Mouse (Mus musculus): ENCODE data around the gene Akap6. TPM values are rescaled to one million over a fixed set of nuclear protein-coding genes. Genes with fewer than 3 reads are reported as not detected.

Gene Akap6
- polyA plus RNA-seq, 1 experiment from 2014 or later = 9.7 TPM

DNA sequence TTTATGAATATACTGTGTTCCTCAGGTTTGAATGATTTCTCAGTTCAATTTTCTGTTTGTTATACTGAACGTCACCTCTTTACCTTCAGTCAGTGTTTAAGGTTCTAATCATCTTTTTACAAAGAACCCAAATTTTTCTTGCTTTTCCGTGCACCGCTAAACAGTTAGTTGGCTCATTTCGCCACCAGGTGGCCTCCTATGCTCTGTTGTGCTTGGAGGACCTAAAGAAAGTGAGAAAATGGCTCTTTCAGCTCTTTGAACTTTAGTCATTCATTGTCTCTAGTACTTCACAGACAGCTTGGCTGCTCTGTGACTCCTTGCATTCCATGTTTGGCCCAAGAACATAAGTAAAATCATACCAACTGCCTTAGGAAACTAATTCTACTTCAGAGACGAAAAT, 343.6 kb downstream of the Akap6 start:
- no peaks in the 10 kb centered on the region for H3K36me3 ChIP-seq
- no peaks in the 10 kb centered on the region for H3K9me3 ChIP-seq (replicated peaks)
- ATAC-seq (ENCODE audit: insufficient number of reproducible peaks, low FRiP score) = no peak
- no peak overlapping the region for H3K27ac ChIP-seq (ENCODE audit: poor library complexity, severe bottlenecking)
- no peak overlapping the region for H3K4me3 ChIP-seq
- H3K27me3 ChIP-seq (replicated peaks) = no peaks in the 10 kb centered on the region
- H3K4me1 ChIP-seq (replicated peaks) = no peaks in the 10 kb centered on the region
- 32% methylated on average over 5 of the region's 5 CpGs for WGBS
- H3K4me2 ChIP-seq = no peak overlapping the region
- H3K9ac ChIP-seq = no peak overlapping the region

DNA sequence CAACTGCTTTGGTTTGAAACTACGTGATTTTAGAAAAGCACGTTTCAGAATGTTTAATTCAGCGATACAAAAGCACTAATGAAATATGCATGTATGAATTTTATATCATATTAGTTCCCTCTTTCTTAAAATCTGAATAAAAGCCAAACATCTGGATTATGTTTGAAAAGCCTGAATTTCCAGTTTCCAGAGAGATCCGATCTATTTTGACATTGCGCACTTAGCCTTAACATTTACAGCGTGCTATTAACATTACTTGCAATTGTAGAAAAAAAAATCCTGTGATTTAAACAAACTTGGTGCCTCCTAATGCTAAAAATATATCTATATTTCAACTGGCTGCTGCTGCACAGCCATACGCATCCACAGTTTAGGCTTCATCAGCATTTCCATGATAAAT, 358.4 kb downstream of the Akap6 start:
- Histone ChIP-seq H3K27me3 (replicated peaks) (no peaks in the 10 kb centered on the region), H3K9ac (no peak overlapping the region), H3K4me2 (no peak overlapping the region), H3K36me3 (no peaks in the 10 kb centered on the region), H3K4me1 (replicated peaks) (peaks cover 9% of the 10 kb centered on the region; the same call in 1 of the 2 replicates), H3K4me3 (no peak overlapping the region), H3K9me3 (replicated peaks) (no peaks in the 10 kb centered on the region), H3K27ac (ENCODE audit: poor library complexity, severe bottlenecking) (no peak overlapping the region)
- 91% methylated on average over 7 of the region's 7 CpGs for WGBS
- ATAC-seq (ENCODE audit: insufficient number of reproducible peaks, low FRiP score) = no peak

DNA sequence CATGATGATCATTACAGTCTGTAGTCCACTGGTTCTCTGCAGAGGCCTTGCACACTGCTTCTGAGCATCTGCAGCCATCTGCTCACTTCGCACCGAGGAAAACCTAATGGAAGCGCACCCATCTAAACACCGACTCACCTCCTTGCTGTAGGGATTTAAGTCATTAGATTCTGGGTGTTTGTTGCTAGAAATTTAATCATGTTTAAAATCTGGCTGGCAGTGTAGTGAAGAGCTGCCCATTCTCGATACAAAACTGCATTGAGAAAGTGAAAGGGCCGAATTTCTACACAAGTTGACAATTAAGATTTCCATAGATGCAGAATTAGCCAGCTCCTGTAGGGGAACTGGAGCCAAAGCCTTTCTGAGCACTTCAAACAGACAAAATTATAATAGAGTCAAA, 361.7 kb downstream of the Akap6 start:
- peaks cover 12% of the 10 kb centered on the region for H3K4me1 ChIP-seq (replicated peaks)
- no peaks in the 10 kb centered on the region for H3K36me3 ChIP-seq
- H3K4me3 ChIP-seq = no peak overlapping the region
- H3K27ac ChIP-seq (ENCODE audit: poor library complexity, severe bottlenecking) = no peak overlapping the region
- H3K9ac ChIP-seq = no peak overlapping the region
- no peak for ATAC-seq (ENCODE audit: insufficient number of reproducible peaks, low FRiP score)
- H3K9me3 ChIP-seq (replicated peaks) = no peaks in the 10 kb centered on the region
- 87% methylated on average over 6 of the region's 6 CpGs for WGBS
- no peak overlapping the region for H3K4me2 ChIP-seq
- H3K27me3 ChIP-seq (replicated peaks) = no peaks in the 10 kb centered on the region

DNA sequence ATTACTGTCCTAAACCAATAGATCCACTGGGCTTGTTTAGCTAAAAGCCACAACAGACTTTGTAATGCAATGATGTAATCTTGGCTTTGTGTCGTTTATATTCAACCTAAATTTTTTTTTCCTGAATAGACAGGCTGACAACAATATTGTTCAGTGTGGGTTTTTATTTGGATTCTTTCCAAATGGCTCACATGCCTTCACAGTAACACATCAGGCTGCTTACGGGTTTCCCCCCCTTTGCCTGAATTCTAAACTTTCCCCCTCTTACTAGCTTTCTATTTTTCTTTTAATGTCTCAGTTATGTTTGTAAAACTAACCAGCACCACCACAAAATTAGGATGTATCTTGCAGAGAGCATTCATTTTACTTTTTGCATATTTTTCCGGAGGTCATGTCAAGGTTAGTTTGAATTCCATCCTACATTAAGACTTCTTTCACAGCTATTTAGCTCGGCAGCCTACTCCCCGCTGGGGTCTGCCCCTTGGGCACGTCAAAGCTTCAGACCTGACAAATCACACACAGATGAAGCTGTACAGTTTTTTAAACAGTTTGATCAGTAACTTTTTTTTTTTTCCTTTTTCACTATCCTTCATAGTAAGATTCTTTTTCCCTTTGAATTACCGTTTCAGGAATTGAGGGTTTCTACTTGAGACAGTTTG, 362.4 kb downstream of the Akap6 start:
- Histone ChIP-seq H3K9me3 (replicated peaks) (no peaks in the 10 kb centered on the region), H3K9ac (no peak overlapping the region), H3K4me1 (replicated peaks) (peaks cover 12% of the 10 kb centered on the region), H3K27me3 (replicated peaks) (no peaks in the 10 kb centered on the region), H3K27ac (ENCODE audit: poor library complexity, severe bottlenecking) (no peak overlapping the region), H3K36me3 (no peaks in the 10 kb centered on the region), H3K4me3 (no peak overlapping the region), H3K4me2 (no peak overlapping the region)
- 34% methylated on average over 7 of the region's 7 CpGs for WGBS
- no peak for ATAC-seq (ENCODE audit: insufficient number of reproducible peaks, low FRiP score)

DNA sequence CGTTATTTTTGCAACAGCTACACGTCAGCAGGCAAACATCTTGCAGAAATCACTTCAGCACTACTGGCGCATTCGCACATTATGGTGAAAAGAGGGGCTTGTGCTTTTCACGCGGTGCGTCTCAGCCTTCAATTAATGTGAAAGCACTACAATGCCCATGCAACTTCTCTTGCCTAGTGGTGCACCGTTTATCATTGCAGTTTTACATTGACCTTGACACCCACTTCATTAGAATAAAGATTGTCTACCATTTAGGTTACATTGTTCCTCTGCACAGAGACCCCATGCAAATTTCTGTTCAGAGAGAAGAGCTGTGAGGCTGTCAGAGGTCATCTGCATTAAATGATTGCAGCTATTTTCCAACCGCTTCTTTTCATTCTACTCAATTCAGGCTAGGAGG, 363.8 kb downstream of the Akap6 start:
- no peaks in the 10 kb centered on the region for H3K9me3 ChIP-seq (replicated peaks)
- no peak overlapping the region for H3K9ac ChIP-seq
- no peak overlapping the region for H3K4me2 ChIP-seq
- H3K4me1 ChIP-seq (replicated peaks) = peaks cover 12% of the 10 kb centered on the region
- no peak overlapping the region for H3K4me3 ChIP-seq
- no peaks in the 10 kb centered on the region for H3K27me3 ChIP-seq (replicated peaks)
- no peak for ATAC-seq (ENCODE audit: insufficient number of reproducible peaks, low FRiP score)
- H3K36me3 ChIP-seq = no peaks in the 10 kb centered on the region
- 67% methylated on average over 9 of the region's 9 CpGs for WGBS
- H3K27ac ChIP-seq (ENCODE audit: poor library complexity, severe bottlenecking) = no peak overlapping the region

DNA sequence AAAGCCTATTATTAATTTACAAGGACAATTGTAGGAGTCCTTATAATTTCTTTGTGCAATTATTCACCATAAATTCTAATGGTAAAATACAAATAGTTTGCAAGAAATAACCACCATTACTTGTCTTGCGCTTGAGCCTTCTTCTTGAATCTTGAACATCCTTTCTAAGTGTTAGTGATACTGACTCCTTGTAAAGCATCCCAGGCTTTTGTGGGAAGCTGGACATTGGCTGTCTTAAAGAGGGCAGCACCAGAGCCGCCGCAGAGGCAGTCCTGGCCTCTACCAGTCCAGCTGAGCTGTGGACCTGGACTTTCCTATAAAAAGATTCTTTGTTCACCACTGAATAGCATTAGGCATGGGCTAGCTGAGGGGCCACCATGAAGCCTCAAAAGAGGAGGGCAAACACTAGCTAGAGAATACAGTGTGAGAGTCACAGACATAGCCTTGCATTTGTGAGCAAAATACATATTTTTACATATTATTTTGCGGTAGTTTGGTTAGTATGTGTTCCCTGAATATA, 365.1 kb downstream of the Akap6 start:
- H3K9me3 ChIP-seq (replicated peaks) = no peaks in the 10 kb centered on the region
- H3K4me1 ChIP-seq (replicated peaks) = peaks cover 12% of the 10 kb centered on the region
- ATAC-seq (ENCODE audit: insufficient number of reproducible peaks, low FRiP score) = no peak
- no peak overlapping the region for H3K4me3 ChIP-seq
- H3K9ac ChIP-seq = no peak overlapping the region
- H3K4me2 ChIP-seq = no peak overlapping the region
- 76% methylated on average over 4 of the region's 4 CpGs for WGBS
- H3K27ac ChIP-seq (ENCODE audit: poor library complexity, severe bottlenecking) = no peak overlapping the region
- H3K36me3 ChIP-seq = no peaks in the 10 kb centered on the region
- H3K27me3 ChIP-seq (replicated peaks) = no peaks in the 10 kb centered on the region

DNA sequence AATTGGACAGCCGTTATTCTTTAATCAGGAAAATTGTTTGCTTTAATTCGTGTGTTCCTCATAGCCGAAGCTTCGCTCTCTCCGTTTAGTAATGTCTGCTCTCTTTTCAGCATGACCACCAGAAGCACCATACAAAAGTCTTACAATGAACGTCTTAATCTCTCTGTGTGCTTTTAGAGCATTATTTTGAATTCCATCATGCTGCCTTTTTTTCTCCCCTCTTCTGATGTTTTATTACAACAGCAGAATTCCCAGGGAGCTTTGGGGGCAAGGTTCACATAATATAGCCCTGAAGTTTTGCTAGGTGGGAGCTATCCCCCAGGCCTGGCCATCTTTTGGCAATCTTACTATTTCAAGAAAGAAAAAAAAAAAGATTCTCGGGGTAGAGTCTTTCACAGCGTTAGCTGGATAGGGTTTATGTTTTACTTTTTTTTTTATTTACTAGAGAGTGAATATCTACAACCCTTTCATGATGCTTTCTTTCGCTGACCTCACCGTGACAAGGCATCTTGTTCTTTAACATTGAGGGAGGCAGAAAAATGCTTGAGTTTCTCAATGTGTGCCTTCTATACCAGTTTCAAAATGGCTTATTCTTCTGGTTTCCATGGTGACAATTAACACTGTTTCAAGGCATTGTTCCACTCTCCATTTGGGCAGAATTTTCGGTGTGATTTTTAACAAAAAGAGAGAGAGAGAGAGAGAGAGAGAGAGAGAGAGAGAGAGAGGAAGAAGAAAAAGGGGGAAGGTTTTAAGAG, 366.0 kb downstream of the Akap6 start:
- no peak for ATAC-seq (ENCODE audit: insufficient number of reproducible peaks, low FRiP score)
- 81% methylated on average over 11 of the region's 11 CpGs for WGBS
- H3K27ac ChIP-seq (ENCODE audit: poor library complexity, severe bottlenecking) = no peak overlapping the region

DNA sequence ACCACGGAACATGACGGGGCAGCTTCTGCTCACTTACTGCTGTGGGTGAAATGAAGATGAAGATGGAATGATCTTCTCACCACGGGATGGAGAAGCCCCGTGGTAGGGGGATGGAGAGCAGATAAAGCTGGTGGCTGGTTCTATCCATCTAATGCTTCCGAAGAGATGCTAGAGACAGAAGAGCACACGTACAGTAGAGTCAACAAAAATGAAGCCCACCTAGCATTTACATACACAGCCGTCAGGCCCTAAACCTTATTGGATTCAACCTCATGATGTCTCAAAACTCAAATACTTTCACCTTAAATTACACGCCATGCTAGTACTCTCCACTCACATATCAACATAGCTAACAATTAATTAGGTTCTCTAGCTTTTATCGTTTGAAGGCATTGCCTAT, 367.1 kb downstream of the Akap6 start:
- Histone ChIP-seq H3K4me2 (no peak overlapping the region), H3K9ac (no peak overlapping the region), H3K27ac (ENCODE audit: poor library complexity, severe bottlenecking) (no peak overlapping the region), H3K4me1 (replicated peaks) (peaks cover 12% of the 10 kb centered on the region), H3K36me3 (no peaks in the 10 kb centered on the region), H3K27me3 (replicated peaks) (no peaks in the 10 kb centered on the region), H3K4me3 (no peak overlapping the region), H3K9me3 (replicated peaks) (no peaks in the 10 kb centered on the region)
- WGBS = 70% methylated on average over 9 of the region's 9 CpGs
- ATAC-seq (ENCODE audit: insufficient number of reproducible peaks, low FRiP score) = no peak

More for the DNA sequence above, 366.0 kb downstream of the Akap6 start:
- no peaks in the 10 kb centered on the region for H3K36me3 ChIP-seq
- H3K4me3 ChIP-seq = no peak overlapping the region
- H3K9ac ChIP-seq = no peak overlapping the region
- H3K27me3 ChIP-seq (replicated peaks) = no peaks in the 10 kb centered on the region
- H3K9me3 ChIP-seq (replicated peaks) = no peaks in the 10 kb centered on the region
- H3K4me2 ChIP-seq = no peak overlapping the region
- H3K4me1 ChIP-seq (replicated peaks) = peaks cover 12% of the 10 kb centered on the region

DNA sequence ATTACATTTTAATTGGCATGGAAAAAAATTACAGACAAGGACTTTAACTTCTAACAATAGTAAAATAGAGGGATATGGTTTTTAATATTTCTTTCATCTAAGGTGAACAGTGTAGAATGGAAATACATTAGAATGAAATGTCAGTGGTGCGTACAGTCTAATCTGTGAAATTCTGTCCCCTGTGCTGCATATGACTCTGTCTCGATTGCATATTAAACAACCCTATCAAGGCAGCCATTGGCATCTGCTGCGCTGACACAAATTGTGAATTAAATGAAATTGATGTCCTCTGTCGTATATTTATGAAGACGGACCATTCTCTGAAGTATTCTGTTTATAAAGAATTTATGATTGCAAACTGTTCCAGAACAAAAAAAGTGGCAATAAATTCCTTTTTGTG, 371.7 kb downstream of the Akap6 start:
- Histone ChIP-seq H3K27ac (ENCODE audit: poor library complexity, severe bottlenecking) (no peak overlapping the region), H3K4me3 (no peak overlapping the region), H3K36me3 (no peaks in the 10 kb centered on the region), H3K4me2 (no peak overlapping the region), H3K4me1 (replicated peaks) (no peaks in the 10 kb centered on the region), H3K9me3 (replicated peaks) (no peaks in the 10 kb centered on the region), H3K27me3 (replicated peaks) (no peaks in the 10 kb centered on the region), H3K9ac (no peak overlapping the region)
- WGBS = 89% methylated on average over 5 of the region's 5 CpGs
- ATAC-seq (ENCODE audit: insufficient number of reproducible peaks, low FRiP score) = no peak

DNA sequence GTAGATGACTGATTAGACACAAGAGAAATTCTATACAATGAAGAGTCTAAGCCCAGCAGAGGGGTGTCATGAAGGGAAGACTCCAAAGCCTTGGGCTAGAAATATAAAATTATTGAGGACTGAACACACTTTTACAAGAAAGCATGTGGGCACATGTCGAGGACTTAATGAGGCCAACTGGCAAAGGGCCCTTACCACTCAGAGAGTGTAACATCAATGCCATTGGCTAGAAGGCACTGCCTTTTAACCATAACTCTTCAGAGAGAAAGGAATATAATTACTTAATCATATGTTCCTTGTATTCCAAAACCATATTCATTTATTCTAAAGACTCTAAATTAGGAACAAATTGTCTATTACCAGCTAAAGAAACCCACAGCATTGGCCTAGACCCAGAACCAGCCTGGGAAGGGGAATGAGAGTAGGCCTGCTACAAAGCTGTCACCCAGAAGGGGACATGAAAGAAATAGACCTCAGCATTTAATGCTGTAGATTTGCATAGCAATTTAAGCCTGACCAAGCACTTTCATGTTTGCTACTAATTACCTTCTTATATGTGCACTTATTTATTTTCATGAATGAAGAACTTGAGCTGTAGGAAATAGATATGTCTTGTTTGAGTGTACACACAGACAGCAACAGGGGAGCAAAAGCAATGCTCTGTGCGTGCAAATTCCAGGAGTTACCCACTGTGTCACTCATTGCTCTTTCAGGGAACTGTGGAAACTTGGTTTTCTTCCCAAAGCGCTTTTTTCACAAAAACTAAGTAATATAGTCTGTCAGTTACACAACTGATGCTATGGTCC, 377.6 kb downstream of the Akap6 start:
- 85% methylated on average over 3 of the region's 3 CpGs for WGBS
- no peaks in the 10 kb centered on the region for H3K4me1 ChIP-seq (replicated peaks)
- no peak overlapping the region for H3K9ac ChIP-seq
- no peaks in the 10 kb centered on the region for H3K36me3 ChIP-seq
- no peaks in the 10 kb centered on the region for H3K9me3 ChIP-seq (replicated peaks)
- no peak overlapping the region for H3K4me2 ChIP-seq
- H3K27ac ChIP-seq (ENCODE audit: poor library complexity, severe bottlenecking) = no peak overlapping the region
- no peaks in the 10 kb centered on the region for H3K27me3 ChIP-seq (replicated peaks)
- H3K4me3 ChIP-seq = no peak overlapping the region
- ATAC-seq (ENCODE audit: insufficient number of reproducible peaks, low FRiP score) = no peak

DNA sequence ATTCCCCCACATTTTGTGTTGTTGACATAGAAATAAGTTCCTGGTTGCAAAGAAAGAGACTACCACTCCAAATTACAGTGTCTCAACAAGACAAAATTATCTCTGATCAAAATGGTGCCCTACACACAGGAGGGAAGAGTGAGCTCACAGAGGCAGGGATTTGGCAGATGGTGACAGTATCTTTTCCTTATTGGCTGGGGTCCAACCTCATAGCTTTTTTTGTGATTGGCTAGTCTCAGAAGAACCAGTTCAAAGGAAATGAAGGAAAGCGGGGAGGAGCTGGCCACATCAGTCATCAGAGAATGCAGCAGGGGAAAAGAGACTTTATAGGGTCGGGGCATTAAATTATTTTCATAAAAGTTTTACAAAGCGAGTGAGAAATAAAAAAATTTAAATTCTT, 386.6 kb downstream of the Akap6 start:
- no peak overlapping the region for H3K4me3 ChIP-seq

More for the DNA sequence above, 386.6 kb downstream of the Akap6 start:
- Histone ChIP-seq H3K9me3 (replicated peaks) (no peaks in the 10 kb centered on the region), H3K4me1 (replicated peaks) (no peaks in the 10 kb centered on the region), H3K9ac (no peak overlapping the region), H3K36me3 (no peaks in the 10 kb centered on the region), H3K27ac (ENCODE audit: poor library complexity, severe bottlenecking) (no peak overlapping the region), H3K27me3 (replicated peaks) (no peaks in the 10 kb centered on the region), H3K4me2 (no peak overlapping the region)
- ATAC-seq (ENCODE audit: insufficient number of reproducible peaks, low FRiP score) = no peak
- WGBS = 66% methylated on average over 3 of the region's 3 CpGs

All from heart, embryonic 12.5 days (tissue).